Mouse (Mus musculus): ENCODE measurements at regions not wholly inside any gene's neighbourhood (a gene's known extent, or its start where the extent isn't known, plus 50 kb on each side); places are given as distances from the start of the nearest gene placed in this dataset.

GRCm38 (mm10) chr16:90652821-90653220 is 74.4 kb downstream of the Mis18a start:
- TF ChIP-seq HCFC1 (IDR thresholded peaks at IDR 0.05; ENCODE audit: borderline replicate concordance, insufficient read depth, low read length) = no peak
- TF ChIP-seq ZC3H11A (IDR thresholded peaks at IDR 0.05; ENCODE audit: borderline replicate concordance, low read depth, low read length) = peak; percentile 43
- no peak for TF ChIP-seq MAFK (IDR thresholded peaks at IDR 0.05; ENCODE audit: insufficient read depth, low read depth, low read length)
- TF ChIP-seq ZNF384 (IDR thresholded peaks at IDR 0.05; ENCODE audit: low read depth, low read length) = no peak

Data from ES-E14 (cell line).